Mouse (Mus musculus): ENCODE data around the gene Ifrd2. TPM values are rescaled to one million over a fixed set of nuclear protein-coding genes. Genes with fewer than 3 reads are reported as not detected.

Ifrd2 gene
- 17.4 TPM for polyA plus RNA-seq (2017; shearing (Covaris generic))

DNA sequence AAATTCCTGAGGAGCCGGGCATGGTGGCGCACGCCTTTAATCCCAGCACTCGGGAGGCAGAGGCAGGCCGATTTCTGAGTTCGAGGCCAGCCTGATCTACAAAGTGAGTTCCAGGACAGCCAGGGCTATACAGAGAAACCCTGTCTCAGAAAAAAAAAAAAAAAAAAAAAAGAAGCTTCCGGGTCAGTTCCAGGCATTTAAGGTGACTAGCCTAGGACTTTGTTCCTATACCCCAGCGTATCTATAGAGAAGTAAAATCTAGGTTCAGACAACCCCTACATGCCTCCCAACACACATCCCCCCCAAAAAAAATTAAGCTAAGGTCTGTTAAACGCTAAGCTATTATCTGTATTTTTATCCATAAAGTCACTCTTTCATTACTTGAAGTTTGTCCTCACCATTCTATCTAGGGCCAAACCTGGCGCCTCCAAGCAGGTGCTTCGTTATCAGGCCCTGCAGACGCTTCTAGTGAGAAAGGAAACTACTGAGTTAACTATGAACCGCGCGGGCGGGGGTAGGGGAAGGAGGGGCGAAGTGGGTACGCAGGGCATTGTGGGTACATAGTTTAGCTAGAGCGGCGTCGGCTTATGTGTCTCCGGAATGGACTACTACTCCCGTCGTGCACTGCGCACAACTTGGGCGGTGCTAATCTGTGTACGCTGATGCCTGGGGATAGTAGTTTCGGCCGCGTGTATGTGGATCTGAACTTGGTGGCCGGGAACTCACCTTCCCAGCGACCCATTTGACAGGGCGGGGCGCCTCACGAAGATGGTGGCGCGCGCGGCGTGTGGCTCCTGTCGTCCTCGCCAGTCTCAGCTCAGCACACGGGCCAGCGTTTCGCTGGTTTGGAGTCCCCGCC, at the start of gene Ifrd2:
TSS of gene Ifrd2 (plus strand) at position 669 of the 859 bp plus-strand sequence.

DNA sequence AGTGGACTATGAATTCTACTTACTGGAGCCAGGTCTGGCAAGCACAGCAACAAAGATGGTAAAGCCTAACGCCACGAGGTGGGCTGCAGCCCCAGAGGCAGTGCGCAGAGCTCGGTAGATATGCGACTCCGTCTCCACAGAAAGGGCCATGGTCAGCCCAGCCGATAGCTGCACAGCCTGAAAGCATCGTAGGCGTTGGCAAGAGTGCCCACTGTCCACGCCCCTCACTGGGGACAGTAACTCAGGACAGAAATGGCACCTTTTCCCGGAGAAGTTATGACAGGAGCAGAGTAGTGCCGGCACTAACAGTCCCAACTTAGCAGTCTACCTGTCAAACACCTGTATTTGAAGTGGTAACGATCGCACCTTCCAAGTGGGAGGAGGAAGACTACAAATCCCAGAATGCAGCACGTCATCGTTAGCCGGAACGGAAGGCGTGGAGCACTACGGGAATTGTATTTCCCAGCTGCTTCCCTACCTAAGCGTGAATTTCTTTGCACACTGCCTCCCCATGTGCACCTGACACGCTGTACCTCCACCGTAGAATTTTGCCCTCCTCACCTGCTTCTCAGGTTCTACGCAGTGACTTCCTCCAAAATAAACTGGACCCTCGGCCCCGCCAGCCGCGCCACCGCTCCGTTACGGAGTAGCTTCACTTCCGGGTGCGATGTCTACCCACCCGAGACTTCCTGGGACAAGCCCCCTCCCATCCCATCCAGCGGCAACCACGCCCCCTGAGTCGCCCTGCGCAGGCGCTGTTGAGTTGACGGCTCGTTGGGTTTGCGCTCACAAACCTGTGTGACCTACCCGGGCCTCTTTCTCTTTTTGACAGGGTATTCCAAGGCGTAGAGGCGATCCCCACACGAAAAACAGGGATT, 45.7 kb upstream of the Ifrd2 start, which contains the start of the genes Cyb561d2 and Nprl2:
TSS of gene Cyb561d2 (minus strand) at position 720 of the 878 bp plus-strand sequence.
TSS of gene Nprl2 (plus strand) at position 753 of the 878 bp plus-strand sequence.

DNA sequence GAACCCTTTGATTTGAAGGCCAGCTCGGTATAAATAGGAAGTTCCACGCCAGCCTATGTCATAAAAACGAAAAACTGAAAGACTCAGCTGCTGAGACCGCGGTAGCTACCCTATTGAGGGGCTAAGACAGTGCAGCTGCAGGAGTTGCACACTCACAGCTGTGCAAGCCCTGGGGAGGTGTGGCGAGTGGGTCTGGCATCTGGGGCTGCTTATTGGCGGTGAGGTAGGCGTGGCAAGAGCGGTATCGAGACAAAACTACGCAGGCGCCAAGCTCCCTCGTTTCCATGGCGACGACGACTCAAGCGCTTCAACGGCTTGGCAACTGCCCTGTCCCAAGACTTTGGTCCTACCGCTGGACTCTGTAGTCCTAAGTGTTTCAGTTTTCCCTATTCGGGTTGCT, 40.4 kb upstream of the Ifrd2 start, which contains the start of gene Zmynd10:
TSS of gene Zmynd10 (plus strand) at position 273 of the 400 bp plus-strand sequence.

DNA sequence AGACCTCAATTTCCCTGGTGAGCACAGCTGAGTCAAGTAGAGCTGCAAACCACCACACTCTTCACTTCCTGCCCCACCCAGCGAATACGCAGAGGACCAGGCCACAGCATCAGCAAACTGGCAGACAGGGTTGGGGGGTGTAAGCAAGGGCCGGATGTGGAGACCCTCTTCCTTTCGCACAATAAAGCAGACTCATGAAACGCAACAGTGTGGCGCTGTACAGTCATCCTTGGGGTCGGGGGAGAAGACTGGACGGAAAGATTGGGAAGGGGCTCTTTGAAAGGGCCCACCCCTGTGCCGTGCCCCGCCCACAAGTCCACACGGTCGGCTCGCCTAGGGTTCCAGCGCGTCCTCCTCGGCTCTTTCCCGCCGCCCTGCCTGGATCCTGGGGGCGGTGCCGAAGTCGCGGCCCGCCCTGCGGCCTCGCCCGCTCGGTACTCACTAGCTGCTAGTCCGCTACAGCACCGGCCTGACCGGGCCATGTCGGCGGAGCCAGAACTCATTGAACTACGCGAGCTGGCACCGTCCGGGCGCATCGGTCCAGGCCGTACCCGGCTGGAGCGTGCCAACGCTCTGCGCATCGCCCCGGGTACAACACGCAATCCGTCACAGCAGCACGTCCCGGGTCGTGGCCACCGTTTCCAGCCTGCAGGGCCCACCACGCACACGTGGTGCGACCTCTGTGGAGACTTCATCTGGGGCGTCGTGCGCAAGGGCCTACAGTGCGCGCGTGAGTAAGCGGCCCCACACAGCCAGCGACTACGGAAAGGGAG, 36.1 kb upstream of the Ifrd2 start, which contains the start of gene Rassf1:
TSS of gene Rassf1 (plus strand) at position 439 of the 773 bp plus-strand sequence.

DNA sequence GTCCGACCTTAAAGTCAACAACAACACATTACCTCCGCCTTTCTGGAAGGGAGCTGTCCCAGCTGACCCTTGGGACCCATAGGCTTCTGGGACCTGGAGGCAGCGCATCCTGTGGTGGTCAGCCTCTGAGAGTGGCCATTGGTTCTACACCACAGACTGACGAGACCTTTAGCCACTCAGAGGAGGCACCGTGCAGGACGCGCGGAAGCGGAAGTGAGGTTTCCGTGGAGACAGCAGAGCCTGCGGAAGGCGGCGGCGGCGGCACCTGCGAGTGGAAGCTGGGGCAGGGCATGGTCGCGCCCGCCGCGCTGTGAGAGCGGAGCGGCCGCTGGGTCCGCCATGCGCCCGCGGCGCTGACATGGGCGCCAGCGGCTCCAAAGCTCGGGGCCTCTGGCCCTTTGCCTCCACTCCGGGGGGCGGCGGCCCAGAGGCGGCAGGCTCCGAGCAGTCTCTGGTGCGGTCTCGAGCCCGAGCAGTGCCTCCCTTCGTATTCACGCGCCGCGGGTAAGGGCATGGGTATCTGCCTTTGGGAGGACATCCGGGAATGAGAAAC, 24.3 kb upstream of the Ifrd2 start, which contains the start of gene Tusc2:
TSS of gene Tusc2 (plus strand) at position 227 of the 553 bp plus-strand sequence.

DNA sequence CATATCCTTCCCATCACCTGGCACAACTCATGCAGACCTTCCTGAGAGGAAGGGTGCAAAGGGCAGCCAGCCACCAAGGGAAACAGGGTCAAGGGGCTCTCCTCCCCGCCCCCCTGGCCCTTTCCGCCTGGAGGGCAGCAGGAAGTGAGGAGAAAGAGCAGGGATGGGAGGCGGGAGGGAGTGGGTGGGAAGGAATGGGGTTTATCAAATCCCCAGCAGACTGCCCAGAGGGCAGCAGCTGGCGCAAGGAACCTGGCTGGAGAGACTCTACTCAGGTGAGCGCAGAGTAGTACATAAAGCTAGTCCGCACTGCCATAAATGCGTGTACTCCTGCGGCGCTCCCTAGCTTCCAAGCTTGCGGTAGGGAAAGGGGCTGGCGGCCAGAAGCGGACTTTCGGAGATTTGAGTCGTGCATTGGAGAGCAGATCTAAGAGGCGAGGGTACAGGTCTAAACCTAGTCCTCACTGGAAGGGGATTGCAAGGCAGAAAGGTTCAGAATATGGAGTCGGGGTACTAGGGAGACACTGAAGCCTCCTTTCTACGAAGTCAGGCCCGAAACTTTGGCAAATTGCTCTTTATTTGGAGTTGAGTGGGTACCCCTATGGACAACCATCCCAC, 19.6 kb upstream of the Ifrd2 start, which contains the start of gene Hyal2:
TSS of gene Hyal2 (plus strand) at position 244 of the 618 bp plus-strand sequence.

DNA sequence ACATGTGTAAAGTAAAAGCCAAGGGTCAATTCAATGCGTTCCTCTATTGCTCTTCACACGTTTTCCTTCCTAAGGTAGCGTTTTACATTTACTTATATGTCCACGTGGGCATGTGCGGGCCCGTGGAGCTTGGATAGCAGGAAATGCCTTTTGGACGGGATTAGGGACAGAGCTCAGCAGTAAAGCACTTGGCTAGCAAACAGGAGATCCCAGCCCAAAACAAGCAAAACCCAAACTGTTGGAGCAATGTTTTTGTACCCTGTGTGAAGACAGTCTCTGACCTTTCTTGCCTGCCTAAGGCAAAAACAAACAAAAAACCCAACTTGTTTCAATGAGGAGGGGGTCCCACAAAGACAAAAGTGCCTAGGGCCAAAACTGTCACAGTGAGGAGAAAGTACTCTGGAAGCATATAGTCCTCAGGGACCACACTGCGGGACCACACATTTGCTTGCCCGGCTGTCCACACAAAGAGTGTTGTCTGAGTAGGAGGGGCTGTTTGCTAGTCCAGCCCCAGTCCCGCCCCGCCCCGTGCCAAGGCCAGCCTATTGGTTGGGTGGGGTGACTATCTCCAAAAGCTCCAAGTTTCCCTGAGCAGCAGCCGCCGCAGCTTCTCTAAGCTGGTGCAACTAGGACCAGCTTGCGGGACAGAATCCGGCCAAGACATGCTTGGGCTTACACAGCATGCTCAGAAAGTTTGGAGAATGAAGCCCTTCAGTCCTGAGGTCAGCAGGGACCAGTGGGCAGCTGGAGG, 10.9 kb upstream of the Ifrd2 start, which contains the start of gene Hyal1:
TSS of gene Hyal1 (plus strand) at position 571 of the 751 bp plus-strand sequence.

DNA sequence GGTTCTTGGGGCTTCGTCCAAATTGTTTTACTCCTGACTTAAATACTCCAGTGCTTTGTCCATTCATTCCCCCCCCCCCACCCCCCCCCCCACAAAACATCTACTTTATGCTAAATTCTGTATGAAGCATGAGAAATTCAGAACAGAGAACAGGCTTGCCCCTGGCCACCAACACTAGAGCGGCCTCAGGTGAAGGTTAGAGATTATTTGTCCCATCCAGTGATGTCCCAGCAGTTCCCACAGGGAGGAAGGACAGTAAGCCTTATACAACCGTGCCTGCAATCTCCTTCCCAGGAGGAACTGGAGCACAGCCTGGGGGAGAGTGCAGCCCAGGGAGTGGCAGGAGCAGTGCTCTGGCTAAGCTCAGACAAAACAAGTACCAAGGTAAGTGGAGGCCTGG, 8.9 kb upstream of the Ifrd2 start, which contains the start of gene Naa80:
TSS of gene Naa80 (plus strand) at position 301 of the 400 bp plus-strand sequence.

DNA sequence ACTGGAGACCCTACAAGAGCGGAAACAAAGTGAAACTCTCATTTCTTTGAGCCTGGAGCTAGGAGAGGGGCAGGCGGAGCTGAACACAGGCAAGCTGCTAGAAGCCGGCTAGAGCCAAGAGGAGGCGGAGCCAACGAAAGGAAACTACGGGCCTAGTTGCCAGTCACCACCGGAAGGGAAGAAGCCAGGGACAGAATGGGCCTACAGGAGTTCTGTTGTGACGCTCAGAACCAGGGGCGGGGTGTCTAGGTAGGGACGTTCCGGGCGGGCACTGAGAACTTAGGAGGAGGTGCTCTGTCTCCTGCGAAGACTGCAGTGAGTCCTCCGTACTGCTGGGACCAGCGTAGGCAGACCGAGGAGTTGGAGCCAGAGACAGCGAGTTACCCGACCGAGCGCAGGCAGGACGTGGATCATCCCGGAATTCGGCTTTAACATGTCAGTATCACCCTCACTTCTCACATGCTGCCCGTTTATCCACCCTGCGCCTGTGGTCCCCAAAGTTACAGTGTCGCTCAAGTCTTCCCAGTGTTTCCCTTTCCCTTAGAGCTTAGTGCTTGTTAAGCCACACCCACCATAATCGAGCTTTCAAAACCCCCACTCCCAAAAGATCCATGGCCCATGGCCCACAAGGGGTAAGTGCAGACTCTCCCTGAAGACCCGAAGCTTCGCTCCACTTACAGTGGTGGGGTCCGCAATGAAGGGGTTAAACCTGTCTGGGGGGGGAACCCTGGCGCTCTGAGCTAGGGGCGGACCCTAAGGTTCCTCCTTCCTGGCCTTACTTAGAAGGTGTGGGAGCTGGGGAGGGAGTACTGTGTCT, 6.7 kb upstream of the Ifrd2 start, which contains the start of gene Hyal3:
TSS of gene Hyal3 (plus strand) at position 318 of the 817 bp plus-strand sequence.

DNA sequence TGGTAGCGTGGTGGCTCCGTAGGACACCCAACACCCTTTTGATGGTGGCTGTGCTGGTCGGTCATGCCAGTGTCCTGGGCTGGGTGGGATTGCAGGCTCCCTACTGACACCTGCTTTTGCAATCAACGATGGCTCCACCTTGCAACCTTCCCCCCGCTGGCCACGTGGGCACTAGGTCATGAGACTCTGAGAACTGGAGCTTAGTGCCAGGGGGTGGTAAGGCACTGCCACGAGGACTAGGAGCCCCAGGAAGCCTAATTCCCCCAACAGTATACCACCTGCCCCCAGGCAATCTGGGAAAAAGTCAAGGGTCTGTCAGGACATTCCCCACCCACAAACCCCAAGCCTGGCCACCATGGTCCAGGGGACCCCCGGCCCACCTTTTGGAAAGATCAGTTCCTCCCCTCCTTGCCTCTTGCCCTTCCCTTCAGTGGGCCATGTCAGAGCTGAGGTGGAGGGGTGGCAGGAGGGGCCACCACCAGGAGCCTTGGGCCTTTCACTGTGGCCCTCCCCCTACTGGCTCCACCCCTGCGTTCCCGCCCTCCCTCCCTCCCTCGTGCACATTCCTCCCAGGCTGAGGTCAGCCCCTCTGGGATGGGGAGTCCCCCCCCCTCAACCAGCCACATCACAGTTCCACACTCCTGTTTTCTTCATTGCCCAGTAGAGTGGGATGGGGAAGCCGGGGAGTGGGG, 21.4 kb downstream of the Ifrd2 start, which contains the start of gene Sema3b:
TSS of gene Sema3b (minus strand) at position 489 of the 692 bp plus-strand sequence.

DNA sequence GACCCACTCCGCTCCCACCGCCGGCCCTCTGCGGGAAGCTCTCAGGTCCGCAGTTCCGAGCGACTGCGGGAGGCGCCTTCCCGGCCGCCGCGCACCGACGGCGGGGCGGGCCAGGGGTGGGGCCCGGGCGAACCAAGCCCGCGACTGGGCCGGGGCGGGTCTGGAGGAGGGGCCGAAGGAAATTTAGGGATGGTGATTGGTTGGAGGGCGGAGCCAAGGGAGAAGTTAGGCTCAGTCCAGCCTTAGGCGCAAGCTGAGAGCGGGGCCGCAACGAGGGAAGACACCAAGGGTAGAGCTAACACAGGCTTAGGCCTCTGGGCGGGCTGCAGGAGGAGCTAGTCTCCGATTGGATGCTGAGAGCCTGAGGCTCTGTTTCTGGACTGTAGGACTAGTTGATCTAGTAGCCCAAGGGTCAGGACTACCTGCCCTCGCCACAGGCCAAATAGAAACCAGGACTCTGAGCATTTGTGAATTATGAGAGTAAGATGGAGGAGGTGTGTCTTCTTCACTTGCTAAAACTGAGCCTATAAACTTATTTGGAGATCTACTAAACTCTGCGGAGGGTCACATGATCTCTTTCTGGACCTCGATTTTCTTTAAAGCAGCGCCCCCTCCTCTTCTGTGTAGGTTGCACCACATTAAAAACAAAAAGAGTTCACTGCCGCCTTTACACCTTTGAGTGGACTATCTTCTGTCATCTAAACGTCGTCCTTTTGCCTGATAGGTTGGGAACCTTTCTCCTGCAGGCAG, 48.0 kb downstream of the Ifrd2 start, which contains the start of gene Gnai2:
TSS of gene Gnai2 (minus strand) at position 89 of the 750 bp plus-strand sequence.

Other genes starting within 250 kb of the Ifrd2 start
- 6.2 TPM for gene Hemk1, start 249.3 kb upstream of the Ifrd2 start, polyA plus RNA-seq (2017; shearing (Covaris generic))
- gene 6430571L13Rik, start 247.0 kb upstream of the Ifrd2 start, polyA plus RNA-seq (2017; shearing (Covaris generic)): 0.34 TPM
- gene Cacna2d2, start 188.0 kb upstream of the Ifrd2 start, polyA plus RNA-seq (2017; shearing (Covaris generic)): 0.09 TPM
- gene Tmem115, start 53.7 kb upstream of the Ifrd2 start, polyA plus RNA-seq (2017; shearing (Covaris generic)): 55.2 TPM
- 27.9 TPM for gene Cyb561d2, start 45.4 kb upstream of the Ifrd2 start, polyA plus RNA-seq (2017; shearing (Covaris generic))
- gene Nprl2, start 45.4 kb upstream of the Ifrd2 start, polyA plus RNA-seq (2017; shearing (Covaris generic)): 47.6 TPM
- 3.1 TPM for gene Zmynd10, start 40.3 kb upstream of the Ifrd2 start, polyA plus RNA-seq (2017; shearing (Covaris generic))
- 165 TPM for gene Rassf1, start 36.1 kb upstream of the Ifrd2 start, polyA plus RNA-seq (2017; shearing (Covaris generic))
- 39.7 TPM for gene Tusc2, start 24.4 kb upstream of the Ifrd2 start, polyA plus RNA-seq (2017; shearing (Covaris generic))
- 3.9 TPM for gene Hyal2, start 19.7 kb upstream of the Ifrd2 start, polyA plus RNA-seq (2017; shearing (Covaris generic))
- gene Hyal1, start 10.7 kb upstream of the Ifrd2 start, polyA plus RNA-seq (2017; shearing (Covaris generic)): 1.8 TPM
- gene Naa80, start 8.8 kb upstream of the Ifrd2 start, polyA plus RNA-seq (2017; shearing (Covaris generic)): 11.1 TPM
- gene Hyal3, start 6.8 kb upstream of the Ifrd2 start, polyA plus RNA-seq (2017; shearing (Covaris generic)): 0.35 TPM
- not detected for gene Sema3b, start 21.6 kb downstream of the Ifrd2 start, polyA plus RNA-seq (2017; shearing (Covaris generic))
- gene Gnai2, start 47.7 kb downstream of the Ifrd2 start, polyA plus RNA-seq (2017; shearing (Covaris generic)): 638 TPM
- gene Slc38a3, start 81.9 kb downstream of the Ifrd2 start, polyA plus RNA-seq (2017; shearing (Covaris generic)): 1.6 TPM
- gene Gnat1, start 92.1 kb downstream of the Ifrd2 start, polyA plus RNA-seq (2017; shearing (Covaris generic)): 9.1 TPM
- gene Sema3f, start 122.8 kb downstream of the Ifrd2 start, polyA plus RNA-seq (2017; shearing (Covaris generic)): 0.22 TPM
- gene Rbm5, start 183.4 kb downstream of the Ifrd2 start, polyA plus RNA-seq (2017; shearing (Covaris generic)): 306 TPM

Data from effector memory CD4-positive, alpha-beta T cell, adult 5 months (primary cell).